Mouse (Mus musculus): ENCODE results near the gene Vmn2r100. TPM values are rescaled to one million over a fixed set of nuclear protein-coding genes. Genes with fewer than 3 reads are reported as not detected.

Vmn2r100 gene
- not detected for total RNA-seq (2021)
- long read RNA-seq, experiment 1 = 0 reads
- long read RNA-seq, experiment 2 = 0 reads

- DNase-seq = no peak
Measured at GRCm38 (mm10) chr17:19504432-19504831, at the start of gene Vmn2r100. TSS of gene Vmn2r100 (plus strand) at chr17:19504732.

GRCm38 (mm10) chr17:19482866-19483265 lies 21.7 kb upstream of the Vmn2r100 start:
- DNase-seq = no peak

DNA sequence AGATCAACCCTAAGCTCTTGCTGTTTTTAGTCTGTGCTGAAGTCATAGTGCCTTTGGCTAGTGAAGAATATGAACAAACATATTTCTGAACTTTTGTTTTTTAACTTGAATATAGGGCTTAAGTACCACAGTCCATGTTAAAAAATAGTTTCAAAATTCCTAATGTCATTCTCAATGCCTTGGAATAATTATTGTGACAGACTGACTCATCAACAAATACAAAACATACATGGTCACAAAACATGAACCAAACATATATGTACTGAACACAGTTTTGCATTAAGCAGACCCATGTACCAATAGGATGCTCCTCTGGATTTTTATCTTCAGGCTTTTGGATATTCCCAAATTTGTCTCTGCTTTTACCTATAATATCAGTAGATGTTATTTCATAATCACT lies 72.4 kb downstream of the Vmn2r100 start, which contains the start of gene Vmn2r101:
Gene Vmn2r101 (plus strand): TSS at position 301 of the 400 bp plus-strand sequence.
- no peak for DNase-seq

Other genes with a start within 250 kb of the Vmn2r100 start
- not detected for gene Vmn2r99, start 142.8 kb upstream of the Vmn2r100 start, total RNA-seq (2021)
- gene Vmn2r101, start 72.5 kb downstream of the Vmn2r100 start, total RNA-seq (2021) = not detected
- not detected for gene Vmn2r102, start 155.6 kb downstream of the Vmn2r100 start, total RNA-seq (2021)

Measured in gastrocnemius, postnatal 10 days (tissue).